Mouse (Mus musculus) hindbrain, embryonic 10.5 days (tissue): ENCODE results near the gene Prrc2a. TPM values are rescaled to one million over a fixed set of nuclear protein-coding genes. Genes with fewer than 3 reads are reported as not detected.

ENCODE experiments used
- DNase-seq: peaks from one replicate; pipeline ENCODE4 v3.0.0-alpha.2; 2017; ENCODE audit warnings: low spot score
- H3K27ac ChIP-seq: fragments of 300-500 bp; sonication (generic); 2 replicates; pipeline ENCODE4 v1.5.1; 2016; ENCODE audit warnings: mild to moderate bottlenecking, moderate library complexity
- H3K27me3 ChIP-seq: fragments of 300-500 bp; sonication (generic); 2 replicates; pipeline ENCODE4 v1.6.1; 2016; ENCODE audit warnings: mild to moderate bottlenecking; ENCODE audit not compliant: poor library complexity, insufficient read depth, severe bottlenecking
- H3K36me3 ChIP-seq: fragments of 300-500 bp; sonication (generic); 2 replicates; pipeline ENCODE4 v1.6.1; 2016; ENCODE audit warnings: mild to moderate bottlenecking, moderate library complexity
- H3K4me1 ChIP-seq: fragments of 300-500 bp; sonication (generic); replicated peaks from 2 replicates; pipeline ENCODE4 v1.6.1; 2016; ENCODE audit warnings: mild to moderate bottlenecking
- H3K4me3 ChIP-seq: fragments of 300-500 bp; sonication (generic); 2 replicates; pipeline ENCODE4 v1.5.1; 2016; ENCODE audit warnings: mild to moderate bottlenecking, moderate library complexity
- H3K9me3 ChIP-seq: fragments of 300-500 bp; sonication (generic); 2 replicates; pipeline ENCODE4 v1.6.1; 2016; ENCODE audit warnings: mild to moderate bottlenecking, moderate library complexity
- WGBS: fragments of 180-500 bp; shearing (Covaris S2); methylation state at CpG from one replicate; pipeline ENCODE4 v1.1.7; 2016; 5-methylcytosine and 5-hydroxymethylcytosine counted together
- polyA plus RNA-seq: library from polyadenylated mRNA; unstranded; fragments of >200 nt; fragmentation: Nextera tagmentation; extraction: Ambion mirVana; gene quantifications from 2 replicates; pipeline ENCODE4 v1.2.1, GENCODE M21; 2016

The Prrc2a gene
- polyA plus RNA-seq, 1 experiment from 2014 or later: 221 TPM

GRCm38 (mm10) chr17:35165451-35166155 is 906 bp upstream of the Prrc2a start:
- Histone ChIP-seq H3K9me3 (no peaks in the 10 kb centered on the region), H3K27ac (peak overlapping the region; percentile 100), H3K4me1 (peaks cover 30% of the 10 kb centered on the region), H3K36me3 (peaks cover 24% of the 10 kb centered on the region), H3K4me3 (peak overlapping the region; percentile 97), H3K27me3 (no peaks in the 10 kb centered on the region)
- DNase-seq: no peak
- 27% methylated on average over 12 of the region's 12 CpGs for WGBS

DNA sequence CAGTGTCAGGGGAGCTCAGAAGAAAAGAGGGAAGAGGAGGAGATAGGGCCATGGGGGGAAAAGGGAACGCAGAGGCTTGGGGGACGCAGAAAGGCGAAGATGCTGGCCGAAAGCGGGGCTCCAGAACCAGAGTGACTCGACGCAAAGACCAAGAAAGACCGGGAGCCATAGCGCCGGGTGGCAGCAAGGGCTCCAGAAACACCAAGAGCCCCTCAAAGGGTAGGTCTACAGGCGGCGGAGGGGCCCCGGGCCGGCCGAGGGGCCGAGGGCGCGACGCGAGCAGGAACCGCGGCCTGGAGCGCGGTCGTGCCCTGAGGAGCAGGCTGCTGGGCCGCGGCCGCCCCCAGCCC is 504 bp downstream of the Prrc2a start:
- Histone ChIP-seq H3K36me3 (peaks cover 38% of the 10 kb centered on the region), H3K4me3 (peak overlapping the region; percentile 97), H3K27ac (peak overlapping the region; percentile 100), H3K9me3 (no peaks in the 10 kb centered on the region), H3K4me1 (peaks cover 30% of the 10 kb centered on the region), H3K27me3 (no peaks in the 10 kb centered on the region)
- under 1% methylated on average over 28 of the region's 28 CpGs for WGBS
- DNase-seq: no peak

DNA sequence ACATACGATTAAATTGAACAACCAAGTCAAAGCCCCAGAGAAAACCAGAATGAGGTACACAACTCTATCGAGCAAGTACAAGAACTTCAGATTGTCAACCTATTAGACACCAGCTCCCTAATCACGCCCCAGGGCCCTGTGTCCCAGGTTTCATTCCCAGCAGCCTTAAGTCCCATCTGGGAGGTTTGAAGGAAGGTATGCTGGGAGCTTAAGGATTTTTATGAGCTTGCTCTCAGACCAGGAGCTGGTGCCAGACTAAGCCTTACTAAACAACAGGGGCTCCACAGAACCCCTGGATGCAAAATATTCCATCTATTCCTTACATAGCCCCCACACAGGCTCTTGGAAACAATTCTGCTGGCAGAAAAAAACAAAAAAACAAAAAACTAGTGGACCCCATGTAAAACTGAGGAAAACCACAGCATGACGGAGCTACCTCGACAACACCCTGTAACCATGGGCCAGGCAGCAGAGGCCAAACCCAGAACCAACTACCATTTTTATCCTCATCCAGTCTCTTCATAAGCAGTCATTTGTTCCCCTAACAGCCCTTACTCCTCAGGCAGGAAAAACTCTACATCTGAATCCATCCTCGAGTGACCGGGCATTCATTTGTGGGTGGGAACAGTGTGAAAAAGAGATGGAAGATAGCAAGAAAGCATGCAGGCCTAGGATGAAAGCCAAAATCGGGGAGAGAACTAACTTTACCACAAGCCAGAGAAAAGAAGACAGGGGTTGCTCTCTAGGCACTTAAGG is 1.2 kb downstream of the Prrc2a start:
- H3K27ac ChIP-seq: peak overlapping the region; percentile 100
- H3K27me3 ChIP-seq: no peaks in the 10 kb centered on the region
- peaks cover 45% of the 10 kb centered on the region for H3K36me3 ChIP-seq
- H3K4me1 ChIP-seq: peaks cover 30% of the 10 kb centered on the region
- DNase-seq: no peak
- WGBS: 26% methylated on average over 8 of the region's 8 CpGs
- peak overlapping the region; percentile 97 for H3K4me3 ChIP-seq
- H3K9me3 ChIP-seq: no peaks in the 10 kb centered on the region

GRCm38 (mm10) chr17:35162730-35163129 is 2.0 kb downstream of the Prrc2a start:
- H3K4me1 ChIP-seq: peaks cover 30% of the 10 kb centered on the region
- peak overlapping the region; percentile 97 for H3K4me3 ChIP-seq
- no peaks in the 10 kb centered on the region for H3K27me3 ChIP-seq
- no peak for DNase-seq
- H3K9me3 ChIP-seq: no peaks in the 10 kb centered on the region
- H3K27ac ChIP-seq: peak overlapping the region; percentile 100
- H3K36me3 ChIP-seq: peaks cover 52% of the 10 kb centered on the region
- WGBS: 71% methylated on average over 12 of the region's 12 CpGs

DNA sequence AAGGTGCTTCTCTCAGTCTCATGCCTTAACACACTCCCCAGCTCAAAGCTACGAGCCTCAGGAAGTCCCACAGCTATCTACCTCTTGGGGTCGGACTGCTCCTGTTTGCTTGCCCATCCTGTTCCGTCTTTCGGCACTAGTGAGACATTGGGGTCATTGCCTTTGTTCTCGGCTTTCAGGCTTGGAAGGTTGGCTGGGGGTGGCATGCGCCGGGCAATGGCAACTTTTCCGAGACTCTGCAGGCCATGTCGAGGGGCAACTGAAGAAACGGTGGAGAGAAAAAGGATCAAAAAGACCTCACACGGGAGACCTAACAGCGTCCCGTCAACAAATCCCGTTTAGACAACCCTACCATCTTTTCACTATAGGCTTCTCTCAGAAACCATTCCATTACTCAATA is 2.6 kb downstream of the Prrc2a start:
- H3K27me3 ChIP-seq: no peaks in the 10 kb centered on the region
- 82% methylated on average over 14 of the region's 14 CpGs for WGBS
- H3K27ac ChIP-seq: no peak overlapping the region
- peak overlapping the region; percentile 97 for H3K4me3 ChIP-seq
- H3K9me3 ChIP-seq: no peaks in the 10 kb centered on the region
- no peak for DNase-seq
- peaks cover 58% of the 10 kb centered on the region for H3K36me3 ChIP-seq
- H3K4me1 ChIP-seq: peaks cover 30% of the 10 kb centered on the region

DNA sequence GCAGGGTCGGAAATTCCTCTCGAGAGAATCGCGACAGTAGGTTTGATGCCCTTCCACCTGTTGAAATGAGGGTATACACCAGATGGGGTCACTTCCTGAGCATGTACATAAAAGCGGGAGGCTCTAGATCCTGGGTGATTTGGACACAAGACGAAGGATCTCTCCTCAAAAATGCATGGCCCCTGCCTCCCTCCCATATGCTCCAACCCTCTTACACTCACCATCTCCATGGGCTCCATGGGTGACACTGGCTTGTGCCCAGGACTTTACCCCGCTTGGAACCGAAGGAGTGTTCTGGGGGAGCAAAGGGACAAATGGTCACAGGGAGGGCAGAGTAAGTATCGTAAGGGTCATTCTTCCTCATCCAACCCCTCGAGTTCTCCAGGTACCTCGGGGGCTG is 3.3 kb downstream of the Prrc2a start:
- WGBS: 90% methylated on average over 11 of the region's 11 CpGs
- Histone ChIP-seq H3K4me3 (peak overlapping the region; percentile 97), H3K9me3 (no peaks in the 10 kb centered on the region), H3K36me3 (peaks cover 65% of the 10 kb centered on the region), H3K27ac (no peak overlapping the region), H3K4me1 (peaks cover 28% of the 10 kb centered on the region), H3K27me3 (no peaks in the 10 kb centered on the region)
- no peak for DNase-seq

DNA sequence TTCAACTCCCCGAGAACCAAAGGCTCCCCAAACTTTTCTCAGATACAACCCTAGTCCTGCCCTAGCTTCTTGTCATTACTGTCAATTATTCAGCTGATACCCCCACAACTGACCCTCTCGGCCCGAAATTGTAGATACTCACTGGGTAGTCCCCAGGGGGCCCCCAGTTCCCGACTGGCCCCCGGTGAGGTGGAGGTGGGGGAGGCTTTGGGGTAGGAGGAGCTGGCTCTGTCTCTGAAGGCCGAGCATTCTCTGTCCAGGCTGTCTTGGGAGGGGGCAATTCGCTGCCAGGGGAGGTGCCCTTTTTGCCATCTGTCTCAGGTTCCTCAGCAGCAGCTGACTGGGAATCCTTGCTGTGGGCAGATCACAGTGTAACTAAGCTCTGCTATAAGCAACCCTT is 5.1 kb downstream of the Prrc2a start:
- Histone ChIP-seq H3K4me1 (peaks cover 21% of the 10 kb centered on the region), H3K9me3 (no peaks in the 10 kb centered on the region), H3K36me3 (peaks cover 83% of the 10 kb centered on the region), H3K27ac (no peak overlapping the region), H3K27me3 (no peaks in the 10 kb centered on the region), H3K4me3 (no peak overlapping the region)
- DNase-seq: no peak
- WGBS: 87% methylated on average over 7 of the region's 7 CpGs

DNA sequence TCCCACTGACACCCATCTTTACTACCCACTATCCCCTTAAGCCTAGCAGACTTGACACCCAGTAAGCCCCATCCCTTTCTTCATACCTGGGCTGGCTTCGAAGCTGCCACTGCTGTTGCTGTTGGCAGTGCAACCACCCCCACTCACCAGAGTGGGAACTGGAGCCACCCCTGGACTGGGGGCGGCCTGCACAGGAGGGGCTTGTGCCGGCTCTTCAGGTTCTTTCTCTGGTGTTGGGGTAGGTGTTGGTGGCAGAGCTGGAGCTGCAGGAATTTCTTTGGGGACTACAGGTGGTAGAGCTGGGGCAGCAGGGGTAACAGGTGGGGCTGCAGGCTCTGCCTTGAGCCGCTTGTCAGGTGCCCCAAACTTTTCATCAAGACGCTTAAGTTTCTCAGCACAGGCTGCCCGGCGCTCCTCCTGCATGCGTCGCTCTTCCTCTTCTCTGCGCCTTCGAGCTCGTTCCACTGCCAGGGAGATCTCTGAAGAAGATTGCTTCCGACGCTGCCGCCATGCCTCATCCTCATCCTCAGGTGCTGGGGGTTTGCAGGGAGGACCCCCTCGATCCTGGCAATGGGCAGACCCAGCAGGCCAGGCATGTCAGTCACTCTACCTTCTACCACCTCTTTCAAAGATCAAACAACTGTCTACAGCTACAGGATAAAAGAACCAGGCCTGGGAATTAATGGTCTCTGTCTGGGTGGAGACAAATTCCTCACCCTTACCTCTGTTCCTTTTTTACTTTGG is 5.7 kb downstream of the Prrc2a start:
- H3K36me3 ChIP-seq: peaks cover 89% of the 10 kb centered on the region
- H3K27ac ChIP-seq: no peak overlapping the region
- peaks cover 21% of the 10 kb centered on the region for H3K4me1 ChIP-seq
- H3K27me3 ChIP-seq: no peaks in the 10 kb centered on the region
- no peaks in the 10 kb centered on the region for H3K9me3 ChIP-seq
- H3K4me3 ChIP-seq: 0 out of 2 replicates have a peak overlapping the region, but pooled peaks have one; percentile 1
- no peak for DNase-seq
- WGBS: 94% methylated on average over 16 of the region's 16 CpGs

GRCm38 (mm10) chr17:35157661-35158175 is 7.0 kb downstream of the Prrc2a start:
- H3K36me3 ChIP-seq: peaks cover 100% of the 10 kb centered on the region
- no peaks in the 10 kb centered on the region for H3K9me3 ChIP-seq
- peaks cover 12% of the 10 kb centered on the region for H3K4me1 ChIP-seq
- H3K27me3 ChIP-seq: no peaks in the 10 kb centered on the region
- DNase-seq: no peak
- peak overlapping the region; percentile 1; the same call in 1 of the 2 replicates for H3K4me3 ChIP-seq
- 94% methylated on average over 8 of the region's 8 CpGs for WGBS
- H3K27ac ChIP-seq: no peak overlapping the region

GRCm38 (mm10) chr17:35157254-35157653 is 7.4 kb downstream of the Prrc2a start:
- H3K27ac ChIP-seq: no peak overlapping the region
- no peak for DNase-seq
- H3K4me1 ChIP-seq: peaks cover 8% of the 10 kb centered on the region
- no peaks in the 10 kb centered on the region for H3K27me3 ChIP-seq
- no peaks in the 10 kb centered on the region for H3K9me3 ChIP-seq
- WGBS: 94% methylated on average over 8 of the region's 8 CpGs
- no peak overlapping the region for H3K4me3 ChIP-seq
- peaks cover 100% of the 10 kb centered on the region for H3K36me3 ChIP-seq

- peaks cover 100% of the 10 kb centered on the region for H3K36me3 ChIP-seq
- no peak for DNase-seq
- H3K9me3 ChIP-seq: no peaks in the 10 kb centered on the region
- H3K4me3 ChIP-seq: no peak overlapping the region; the same call in 1 of the 2 replicates
- no peak overlapping the region for H3K27ac ChIP-seq
- peaks cover 1% of the 10 kb centered on the region; the same call in 1 of the 2 replicates for H3K4me1 ChIP-seq
- H3K27me3 ChIP-seq: no peaks in the 10 kb centered on the region
- WGBS: 92% methylated on average over 33 of the region's 33 CpGs
These were observed 8.1 kb downstream of the Prrc2a start for GRCm38 (mm10) chr17:35156461-35157200.

GRCm38 (mm10) chr17:35155451-35155850 is 9.2 kb downstream of the Prrc2a start:
- DNase-seq: no peak
- peaks cover 99% of the 10 kb centered on the region for H3K36me3 ChIP-seq
- no peaks in the 10 kb centered on the region for H3K9me3 ChIP-seq
- H3K27ac ChIP-seq: no peak overlapping the region
- no peaks in the 10 kb centered on the region for H3K4me1 ChIP-seq
- no peak overlapping the region for H3K4me3 ChIP-seq
- H3K27me3 ChIP-seq: no peaks in the 10 kb centered on the region
- 92% methylated on average over 12 of the region's 12 CpGs for WGBS
